Mouse (Mus musculus) kidney, adult 2 months (tissue): ENCODE measurements around the gene Rab11b. TPM values are rescaled to one million over a fixed set of nuclear protein-coding genes. Genes with fewer than 3 reads are reported as not detected.
"Not testable (repeated sequence)": the region's sequence is repeated elsewhere in the genome, so short reads cannot be mapped to it uniquely, and the experiment has no call there.

Source experiments
- DNase-seq: peaks from one replicate; pipeline ENCODE4 v3.0.0; 2021
- H3K27ac ChIP-seq: fragments of 200-500 bp; 2 replicates; pipeline ENCODE4 v1.5.1; 2012; ENCODE audit warnings: low read depth, low read length, control low read depth, inconsistent platforms; ENCODE audit not compliant: insufficient read depth
- H3K27me3 ChIP-seq: fragments of 200-500 bp; replicated peaks from 2 replicates; pipeline ENCODE4 v1.6.1; 2012; ENCODE audit warnings: mild to moderate bottlenecking, moderate library complexity, low read length, inconsistent platforms; ENCODE audit not compliant: control insufficient read depth, insufficient read depth
- H3K36me3 ChIP-seq: fragments of 200-500 bp; 2 replicates; pipeline ENCODE4 v1.6.1; 2012; ENCODE audit warnings: mild to moderate bottlenecking, moderate library complexity, low read length, inconsistent platforms; ENCODE audit not compliant: control insufficient read depth, insufficient read depth
- H3K4me1 ChIP-seq: fragments of 200-500 bp; 2 replicates; pipeline ENCODE4 v1.6.1; 2011; ENCODE audit warnings: low read length; ENCODE audit not compliant: control insufficient read depth, insufficient read depth
- H3K4me3 ChIP-seq: fragments of 200-500 bp; 2 replicates; pipeline ENCODE4 v1.5.1; 2011; ENCODE audit warnings: mild to moderate bottlenecking, low read depth, low read length, control low read depth; ENCODE audit not compliant: insufficient read depth
- CTCF ChIP-seq: fragments of 200-500 bp; conservative IDR thresholded peaks from 2 replicates; pipeline ENCODE4 v1.5.1; 2011; ENCODE audit warnings: low read depth, mild to moderate bottlenecking, control low read depth, low read length, moderate library complexity, mixed read lengths; ENCODE audit not compliant: insufficient read depth, insufficient read length
- POLR2A ChIP-seq: fragments of 200-500 bp; IDR thresholded peaks from one replicate; pipeline ENCODE4 v1.6.1; 2011; ENCODE audit warnings: low read depth, low read length, control low read depth
- WGBS: fragments of 180-500 bp; shearing (Covaris S2); methylation state at CpG from one replicate; pipeline ENCODE4 v1.1.7; 2018; 5-methylcytosine and 5-hydroxymethylcytosine counted together
- polyA plus RNA-seq: library from polyadenylated mRNA; depleted of rRNA; stranded (reverse); fragments of >200 nt; gene quantifications from 2 replicates; pipeline ENCODE4 v1.2.3, GENCODE M21; 2012

The Rab11b gene
- polyA plus RNA-seq, 1 experiment: 291 TPM

GRCm38 (mm10) chr17:33752297-33752696, 8.0 kb downstream of the Rab11b start:
- 93% methylated on average over 2 of the region's 2 CpGs for WGBS
- Histone ChIP-seq H3K4me1 (peaks cover 32% of the 10 kb centered on the region), H3K36me3 (peaks cover 1% of the 10 kb centered on the region), H3K27me3 (no peaks in the 10 kb centered on the region), H3K4me3 (no peak overlapping the region), H3K27ac (no peak overlapping the region)
- DNase-seq: no peak
- no peak for TF ChIP-seq POLR2A
- TF ChIP-seq CTCF: no peak

DNA sequence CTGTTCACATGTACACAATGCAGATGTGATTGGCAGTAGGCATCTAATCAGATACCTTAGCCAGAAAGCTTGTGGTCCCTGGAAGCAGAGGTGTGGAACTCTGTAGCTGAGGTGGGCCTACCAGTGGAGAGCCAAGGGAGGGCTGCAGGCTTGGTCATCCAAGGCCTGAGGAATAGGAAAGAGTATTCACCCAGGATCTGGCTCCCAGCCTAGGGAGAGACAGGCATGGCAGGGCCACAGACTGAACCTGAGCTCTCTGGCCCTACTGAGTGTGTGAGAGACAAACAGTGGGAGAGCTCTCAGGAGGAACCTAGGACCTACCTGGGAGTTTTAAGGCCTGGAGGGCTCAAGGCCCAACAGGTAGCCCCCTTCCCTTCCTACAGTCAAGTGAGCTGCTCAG, 9.1 kb downstream of the Rab11b start:
- Histone ChIP-seq H3K4me1 (peaks cover 21% of the 10 kb centered on the region), H3K27ac (no peak overlapping the region), H3K36me3 (peaks cover 1% of the 10 kb centered on the region), H3K27me3 (no peaks in the 10 kb centered on the region), H3K4me3 (no peak overlapping the region)
- TF ChIP-seq POLR2A: no peak
- no peak for TF ChIP-seq CTCF
- DNase-seq: no peak

DNA sequence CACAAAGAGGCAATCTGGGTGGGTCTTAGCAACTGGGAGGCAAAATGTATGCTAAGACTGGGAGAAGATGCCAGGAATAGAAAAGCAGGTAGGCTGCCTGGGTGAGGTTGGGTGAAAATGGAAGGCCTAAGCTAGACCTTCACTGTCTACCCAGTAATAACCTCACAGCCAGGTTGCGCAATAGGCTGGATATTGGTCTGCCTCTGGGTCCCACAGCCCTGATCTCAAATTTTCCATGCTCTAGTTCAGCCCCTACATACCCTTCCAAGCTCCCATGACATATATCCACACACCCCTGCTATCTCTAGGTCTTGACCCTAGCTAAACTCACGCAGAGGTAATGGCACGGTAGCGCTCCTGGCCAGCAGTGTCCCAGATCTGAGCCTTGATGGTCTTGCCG, 10.9 kb downstream of the Rab11b start:
- TF ChIP-seq POLR2A (no peak), CTCF (no peak)
- DNase-seq: no peak
- H3K4me1 ChIP-seq: peaks cover 6% of the 10 kb centered on the region; the same call in 1 of the 2 replicates
- 84% methylated on average over 5 of the region's 5 CpGs for WGBS
- H3K4me3 ChIP-seq: no peak overlapping the region
- no peak overlapping the region for H3K27ac ChIP-seq
- no peaks in the 10 kb centered on the region for H3K27me3 ChIP-seq
- peaks cover 1% of the 10 kb centered on the region for H3K36me3 ChIP-seq

DNA sequence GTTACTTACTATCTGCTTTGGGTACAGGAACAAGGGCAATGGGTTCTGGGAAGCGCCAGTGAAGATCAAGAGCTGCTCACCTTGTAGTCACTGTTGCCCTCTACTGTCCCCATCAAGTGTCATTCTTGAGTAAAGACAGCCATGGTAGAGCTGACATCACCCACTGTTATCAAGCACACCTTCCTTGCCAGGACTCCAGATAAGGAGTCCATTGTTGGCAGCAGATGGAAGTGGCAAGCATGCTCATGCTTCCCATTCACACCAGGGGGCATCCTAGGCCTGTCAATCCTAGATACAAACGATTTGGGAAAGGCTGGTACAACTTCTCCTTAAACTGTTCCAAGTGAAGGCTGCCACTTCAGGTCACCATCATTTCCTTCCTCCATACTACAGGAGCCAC, 14.3 kb downstream of the Rab11b start:
- TF ChIP-seq POLR2A (no peak), CTCF (peak; percentile 96)
- Histone ChIP-seq H3K36me3 (peaks cover 1% of the 10 kb centered on the region), H3K4me1 (peaks cover 2% of the 10 kb centered on the region; the same call in 1 of the 2 replicates), H3K4me3 (no peak overlapping the region), H3K27me3 (no peaks in the 10 kb centered on the region), H3K27ac (no peak overlapping the region)
- DNase-seq: peak; percentile 55
- WGBS: 52% methylated on average over 2 of the region's 2 CpGs

- WGBS: 84% methylated on average over 5 of the region's 5 CpGs
- TF ChIP-seq POLR2A (no peak), CTCF (no peak)
- Histone ChIP-seq H3K27me3 (no peaks in the 10 kb centered on the region), H3K36me3 (peaks cover 1% of the 10 kb centered on the region), H3K4me1 (no peaks in the 10 kb centered on the region; the same call in 1 of the 2 replicates), H3K27ac (no peak overlapping the region), H3K4me3 (no peak overlapping the region)
- DNase-seq: no peak
Measured at GRCm38 (mm10) chr17:33744686-33745384, 15.5 kb downstream of the Rab11b start.

GRCm38 (mm10) chr17:33742420-33742819, 17.9 kb downstream of the Rab11b start:
- H3K36me3 ChIP-seq: no peaks in the 10 kb centered on the region; the same call in 1 of the 2 replicates
- H3K4me3 ChIP-seq: no peak overlapping the region
- WGBS: 89% methylated on average over 1 of the region's 1 CpGs
- H3K27ac ChIP-seq: no peak overlapping the region
- H3K27me3 ChIP-seq: no peaks in the 10 kb centered on the region
- DNase-seq: no peak
- no peaks in the 10 kb centered on the region; the same call in 1 of the 2 replicates for H3K4me1 ChIP-seq
- no peak for TF ChIP-seq POLR2A
- TF ChIP-seq CTCF: no peak

DNA sequence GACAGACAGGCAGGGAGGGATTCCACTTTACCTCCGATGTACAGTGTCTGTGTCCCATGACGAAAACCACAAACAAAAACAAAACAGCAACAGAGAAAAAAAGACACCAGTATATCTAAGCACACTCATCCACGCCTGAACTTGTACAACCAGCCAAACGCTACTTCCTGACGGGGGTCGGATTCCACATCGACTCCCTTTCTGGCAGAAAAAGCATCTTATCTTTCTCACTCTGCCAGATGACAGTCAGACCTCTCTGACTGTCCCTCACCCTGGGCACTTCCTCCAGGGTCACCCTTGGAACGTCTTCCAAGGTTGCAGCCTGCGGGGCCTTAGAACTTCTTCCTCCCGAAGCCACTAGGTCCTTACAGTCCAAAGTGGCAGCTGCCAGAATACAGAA, 26.8 kb downstream of the Rab11b start:
- not testable (repeated sequence) for H3K4me1 ChIP-seq, H3K27me3 ChIP-seq, DNase-seq, H3K4me3 ChIP-seq, H3K36me3 ChIP-seq, H3K27ac ChIP-seq
- 45% methylated on average over 10 of the region's 10 CpGs for WGBS

DNA sequence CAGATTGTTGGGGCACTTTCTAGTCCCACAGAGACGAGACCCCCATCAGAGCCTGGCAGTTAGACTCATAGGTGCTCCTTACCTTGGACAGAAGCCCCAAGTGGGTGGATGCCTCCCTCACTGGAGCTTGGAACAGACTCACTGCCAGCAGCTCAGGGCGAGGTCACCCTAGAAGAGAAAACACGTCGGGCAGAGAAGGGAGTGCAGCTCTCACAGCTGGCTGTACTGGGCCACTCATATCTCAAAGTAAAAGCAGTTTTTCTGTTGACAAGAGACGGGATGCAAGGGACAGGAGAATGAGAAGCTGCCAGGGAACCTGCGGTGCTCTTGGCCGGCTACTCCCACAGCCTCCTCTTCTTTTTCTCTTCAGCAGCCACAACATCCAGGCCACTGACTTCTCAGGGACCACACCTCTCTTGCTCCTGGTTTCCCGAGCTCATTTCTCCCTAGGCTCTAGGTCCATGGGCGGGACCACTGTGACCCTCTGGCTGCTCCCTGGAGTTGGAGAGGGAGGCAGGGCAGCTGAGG, 27.7 kb downstream of the Rab11b start:
- H3K4me3 ChIP-seq, DNase-seq, H3K27ac ChIP-seq, H3K4me1 ChIP-seq, H3K27me3 ChIP-seq, H3K36me3 ChIP-seq: not testable (repeated sequence)
- 41% methylated on average over 9 of the region's 9 CpGs for WGBS
